ENCODE assay signal across 28 mouse cellular contexts in the genomic region with DNA sequence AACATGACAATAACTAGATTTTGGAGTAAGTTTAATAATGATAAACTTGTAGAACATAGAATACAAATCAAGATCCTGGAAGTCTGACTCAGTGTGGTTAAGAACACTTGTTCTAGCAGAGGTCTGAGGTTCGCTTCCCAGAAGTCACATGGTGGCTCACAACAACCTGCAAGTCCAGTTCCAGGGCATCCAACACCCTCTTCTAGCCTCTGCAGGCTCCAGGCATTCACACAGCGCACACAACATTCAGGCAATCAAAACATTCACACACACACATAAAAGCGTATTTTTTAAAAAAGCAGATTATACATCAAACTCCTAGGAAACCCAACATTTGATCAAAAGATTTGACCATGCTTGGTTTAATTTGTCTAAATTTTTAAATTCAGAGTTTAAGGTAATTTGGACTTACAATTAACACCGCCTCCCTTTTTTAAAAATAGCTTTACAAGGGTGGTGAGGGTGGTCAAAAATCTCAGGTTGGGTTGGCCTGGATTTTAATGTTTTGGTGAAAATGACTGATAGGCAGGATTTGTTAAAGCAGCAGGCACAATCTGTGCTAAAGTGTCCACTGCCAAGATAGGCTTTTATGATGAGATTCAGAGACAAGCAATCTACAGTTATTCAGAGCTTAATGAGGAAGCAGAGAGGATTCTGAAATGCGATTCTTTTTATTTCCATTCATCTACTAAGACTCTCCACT.
DNase-seq lines count a peak whose midpoint lies in the region; ATAC-seq and TF ChIP-seq lines count a peak whose summit lies in the region.
"Had no signal": no experiment of that assay in that cellular context is flagged by ENCODE, and none has a peak within 500 bp of the region (broad histone marks: within the 10 kb centered on the region; RNA-seq: fewer than 3 reads in every experiment).

No protein-coding gene starts in this region.

- peak; percentile 37 for ATAC-seq in forebrain, embryonic 15.5 days (replicated peaks)
- no peak for ATAC-seq in forebrain, embryonic 12.5 days (ENCODE audit: low FRiP score)
- no peak for ATAC-seq in neural tube, embryonic 15.5 days (ENCODE audit: low FRiP score)
- ATAC-seq: CD4-positive, CD25-positive, alpha-beta regulatory T cell, adult 4 months; inflammation-experienced regulatory T-cells, adult 6 months; midbrain, embryonic 13.5 days had no signal

- TF ChIP-seq POLR2A in kidney, adult 2 months (IDR thresholded peaks at IDR 0.05; ENCODE audit: low read depth, low read length), result no peak

- H3K36me3 ChIP-seq in forebrain, embryonic 15.5 days, result no peaks in the 10 kb centered on the region
- H3K36me3 ChIP-seq in forebrain, embryonic 12.5 days (replicated peaks), result no peaks in the 10 kb centered on the region
- H3K36me3 ChIP-seq in neural tube, embryonic 15.5 days, result no peaks in the 10 kb centered on the region
- H3K36me3 ChIP-seq in kidney, adult 2 months (ENCODE audit: control insufficient read depth, insufficient read depth, low read length), result no peaks in the 10 kb centered on the region
- H3K36me3 ChIP-seq: kidney, embryonic 15.5 days; limb, embryonic 10.5 days; liver, embryonic 15.5 days; lung, embryonic 15.5 days; midbrain, embryonic 13.5 days; neural tube, embryonic 12.5 days; stomach, embryonic 15.5 days had no signal

- H3K9me3 ChIP-seq in forebrain, embryonic 15.5 days, result no peaks in the 10 kb centered on the region
- H3K9me3 ChIP-seq in forebrain, embryonic 12.5 days, result no peaks in the 10 kb centered on the region
- H3K9me3 ChIP-seq in neural tube, embryonic 15.5 days (replicated peaks), result no peaks in the 10 kb centered on the region
- H3K9me3 ChIP-seq: kidney, embryonic 15.5 days; limb, embryonic 10.5 days; liver, embryonic 15.5 days; lung, embryonic 15.5 days; midbrain, embryonic 13.5 days; neural tube, embryonic 12.5 days; stomach, embryonic 15.5 days had no signal

- 64% methylated on average over 5 of the region's 5 CpGs for WGBS in forebrain, embryonic 15.5 days
- WGBS in forebrain, embryonic 12.5 days, result 88% methylated on average over 5 of the region's 5 CpGs
- WGBS in neural tube, embryonic 15.5 days, result 88% methylated on average over 5 of the region's 5 CpGs
- WGBS in kidney, adult 2 months, result 89% methylated on average over 5 of the region's 5 CpGs

- H3K27me3 ChIP-seq in forebrain, embryonic 15.5 days, result no peaks in the 10 kb centered on the region
- H3K27me3 ChIP-seq in forebrain, embryonic 12.5 days, result no peaks in the 10 kb centered on the region
- H3K27me3 ChIP-seq in neural tube, embryonic 15.5 days (replicated peaks), result no peaks in the 10 kb centered on the region
- H3K27me3 ChIP-seq in kidney, adult 2 months (replicated peaks; ENCODE audit: control insufficient read depth, insufficient read depth, low read length), result no peaks in the 10 kb centered on the region; the same call in 1 of the 2 replicates
- H3K27me3 ChIP-seq: kidney, embryonic 15.5 days; liver, embryonic 15.5 days; lung, embryonic 15.5 days; megakaryocyte, embryonic 14.5 days; midbrain, embryonic 13.5 days; neural tube, embryonic 12.5 days; stomach, embryonic 15.5 days had no signal

- H3K4me1 ChIP-seq in forebrain, embryonic 15.5 days, result peaks cover 23% of the 10 kb centered on the region
- H3K4me1 ChIP-seq in forebrain, embryonic 12.5 days, result peaks cover 3% of the 10 kb centered on the region; the same call in 1 of the 2 replicates
- H3K4me1 ChIP-seq in neural tube, embryonic 15.5 days, result peaks cover 12% of the 10 kb centered on the region; the same call in 1 of the 2 replicates
- no peaks in the 10 kb centered on the region for H3K4me1 ChIP-seq in kidney, adult 2 months (ENCODE audit: control insufficient read depth, insufficient read depth, low read length)
- H3K4me1 ChIP-seq: kidney, embryonic 15.5 days; limb, embryonic 10.5 days; liver, embryonic 15.5 days; lung, embryonic 15.5 days; megakaryocyte, embryonic 14.5 days; midbrain, embryonic 13.5 days; neural tube, embryonic 12.5 days; stomach, embryonic 15.5 days had no signal

- H3K4me2 ChIP-seq in forebrain, embryonic 15.5 days (replicated peaks), result no peak overlapping the region
- H3K4me2 ChIP-seq in forebrain, embryonic 12.5 days, result no peak overlapping the region
- H3K4me2 ChIP-seq in neural tube, embryonic 15.5 days, result no peak overlapping the region
- H3K4me2 ChIP-seq: hindbrain, embryonic 14.5 days; kidney, embryonic 15.5 days; liver, embryonic 15.5 days; lung, embryonic 15.5 days; midbrain, embryonic 13.5 days; neural tube, embryonic 12.5 days; stomach, embryonic 15.5 days had no signal

- H3K9ac ChIP-seq in forebrain, embryonic 15.5 days (replicated peaks), result no peak overlapping the region
- H3K9ac ChIP-seq in forebrain, embryonic 12.5 days, result no peak overlapping the region
- no peak overlapping the region for H3K9ac ChIP-seq in neural tube, embryonic 15.5 days (replicated peaks)
- H3K9ac ChIP-seq: hindbrain, embryonic 14.5 days; kidney, embryonic 15.5 days; liver, embryonic 15.5 days; lung, embryonic 15.5 days; midbrain, embryonic 13.5 days; neural tube, embryonic 12.5 days; stomach, embryonic 15.5 days had no signal

- H3K4me3 ChIP-seq in forebrain, embryonic 15.5 days, result no peak overlapping the region
- H3K4me3 ChIP-seq in forebrain, embryonic 12.5 days (replicated peaks), result no peak overlapping the region
- H3K4me3 ChIP-seq in neural tube, embryonic 15.5 days (replicated peaks), result no peak overlapping the region
- no peak overlapping the region for H3K4me3 ChIP-seq in kidney, adult 2 months (ENCODE audit: insufficient read depth, low read depth, low read length)
- H3K4me3 ChIP-seq: gastrocnemius, adult 2 months; kidney, embryonic 15.5 days; limb, embryonic 10.5 days; liver, embryonic 15.5 days; lung, embryonic 15.5 days; megakaryocyte, embryonic 14.5 days; midbrain, embryonic 13.5 days; neural tube, embryonic 12.5 days; stomach, embryonic 15.5 days had no signal

- DNase-seq in neural tube, embryonic 10.5 days (ENCODE audit: extremely low spot score, low spot score), result no peak
- peak; percentile 94 for DNase-seq in cerebellum, adult 9-10 months
- DNase-seq in kidney, postnatal 25 days, result no peak
- DNase-seq in kidney, adult 11 months, result no peak
- no peak for DNase-seq in kidney, adult 2 months
- DNase-seq: adrenal gland, postnatal 25 days; gastrocnemius, adult 2 months; heart, postnatal 4 days; kidney, postnatal 4 days; layer of hippocampus, adult 9-11 months; liver; lung, postnatal 36 days; right cerebral cortex, postnatal 4 days; thymus, postnatal 36 days had no signal

- H3K27ac ChIP-seq in forebrain, embryonic 15.5 days (replicated peaks), result peak overlapping the region; percentile 64
- H3K27ac ChIP-seq in forebrain, embryonic 12.5 days, result no peak overlapping the region
- H3K27ac ChIP-seq in neural tube, embryonic 15.5 days (replicated peaks), result 0 out of 2 replicates have a peak overlapping the region, but pooled peaks have one; percentile 43
- H3K27ac ChIP-seq in kidney, adult 2 months (ENCODE audit: insufficient read depth, low read depth, low read length), result no peak overlapping the region
- H3K27ac ChIP-seq: gastrocnemius, adult 2 months; hindbrain, embryonic 14.5 days; kidney, embryonic 15.5 days; limb, embryonic 10.5 days; liver, embryonic 15.5 days; lung, embryonic 15.5 days; midbrain, embryonic 13.5 days; neural tube, embryonic 12.5 days; stomach, embryonic 15.5 days had no signal

- no peak for TF ChIP-seq CTCF in kidney, adult 2 months (conservative IDR thresholded peaks at IDR 0.05; ENCODE audit: insufficient read depth, insufficient read length, low read depth, low read length)

Comparison
In these comparisons a context has a peak if more than half of its experiments do, and no peak if none do; other contexts are left out.
1. H3K27ac ChIP-seq: peak in forebrain, embryonic 15.5 days (single experiment) and neural tube, embryonic 15.5 days (single experiment); none in forebrain, embryonic 12.5 days (single experiment) and kidney, adult 2 months (single experiment).